Mouse (Mus musculus) intestine, embryonic 14.5 days (tissue): ENCODE measurements around the gene Mcl1. TPM values are rescaled to one million over a fixed set of nuclear protein-coding genes. Genes with fewer than 3 reads are reported as not detected.

Source experiments
- ATAC-seq: fragments of 200-750 bp; cut with Nextera tagmentation; replicated peaks from 2 replicates; pipeline ENCODE4 v1.8.0; 2017; ENCODE audit warnings: low read depth, moderate number of reproducible peaks, moderate TSS enrichment, moderate library complexity; ENCODE audit not compliant: low FRiP score, low TSS enrichment
- DNase-seq: peaks from one replicate; pipeline ENCODE4 v3.0.0-alpha.2; 2018; ENCODE audit warnings: low spot score
- H3K27ac ChIP-seq: fragments of 300-500 bp; sonication (generic); 2 replicates; pipeline ENCODE4 v1.5.1; 2014; ENCODE audit warnings: low read depth, mild to moderate bottlenecking, control low read depth
- H3K27me3 ChIP-seq: fragments of 300-500 bp; sonication (generic); replicated peaks from 2 replicates; pipeline ENCODE4 v1.6.1; 2014; ENCODE audit warnings: low read length, control low read depth; ENCODE audit not compliant: control insufficient read depth, insufficient read depth
- H3K36me3 ChIP-seq: fragments of 300-500 bp; sonication (generic); 2 replicates; pipeline ENCODE4 v1.6.1; 2014; ENCODE audit warnings: low read length, control low read depth; ENCODE audit not compliant: control insufficient read depth, insufficient read depth
- H3K4me1 ChIP-seq: fragments of 300-500 bp; sonication (generic); replicated peaks from 2 replicates; pipeline ENCODE4 v1.6.1; 2014; ENCODE audit warnings: low read length, control low read depth, mixed read lengths; ENCODE audit not compliant: control insufficient read depth, insufficient read depth
- H3K4me2 ChIP-seq: fragments of 300-500 bp; sonication (generic); 2 replicates; pipeline ENCODE4 v1.6.1; 2014; ENCODE audit warnings: low read length
- H3K4me3 ChIP-seq: fragments of 300-500 bp; sonication (generic); 2 replicates; pipeline ENCODE4 v1.5.1; 2014; ENCODE audit warnings: low read depth, low read length, control low read depth, mixed read lengths
- H3K9ac ChIP-seq: fragments of 300-500 bp; sonication (generic); 2 replicates; pipeline ENCODE4 v1.6.1; 2014; ENCODE audit warnings: mild to moderate bottlenecking, low read length
- H3K9me3 ChIP-seq: fragments of 300-500 bp; sonication (generic); 2 replicates; pipeline ENCODE4 v1.6.1; 2016; ENCODE audit warnings: low read length, control low read depth; ENCODE audit not compliant: control insufficient read depth
- WGBS: fragments of 180-500 bp; shearing (Covaris S2); extraction: QIAGEN DNeasy Blood & Tissue Kit; methylation state at CpG from one replicate; pipeline ENCODE4 v1.1.7; 2014; 5-methylcytosine and 5-hydroxymethylcytosine counted together
- polyA plus RNA-seq: library from polyadenylated mRNA; unstranded; fragments of >200 nt; fragmentation: Nextera tagmentation; extraction: Ambion mirVana; gene quantifications from 2 replicates; pipeline ENCODE4 v1.2.1, GENCODE M21; 2014

Gene Mcl1
- polyA plus RNA-seq, 1 experiment from 2014 or later: 57.5 TPM

GRCm38 (mm10) chr3:95700233-95700681 lies 41.7 kb downstream of the Mcl1 start:
- H3K4me3 ChIP-seq: no peak overlapping the region
- no peak for DNase-seq
- H3K36me3 ChIP-seq: no peaks in the 10 kb centered on the region
- no peaks in the 10 kb centered on the region for H3K27me3 ChIP-seq
- no peaks in the 10 kb centered on the region for H3K9me3 ChIP-seq
- WGBS: 66% methylated on average over 6 of the region's 6 CpGs
- no peak overlapping the region for H3K4me2 ChIP-seq
- no peak overlapping the region for H3K9ac ChIP-seq
- no peak overlapping the region for H3K27ac ChIP-seq
- H3K4me1 ChIP-seq: peaks cover 18% of the 10 kb centered on the region
- no peak for ATAC-seq

GRCm38 (mm10) chr3:95701085-95701484 lies 42.5 kb downstream of the Mcl1 start:
- Histone ChIP-seq H3K27ac (peak overlapping the region; percentile 89), H3K4me2 (no peak overlapping the region), H3K27me3 (no peaks in the 10 kb centered on the region)

GRCm38 (mm10) chr3:95701877-95702540 lies 43.4 kb downstream of the Mcl1 start:
- H3K27ac ChIP-seq: peak overlapping the region; percentile 89
- no peaks in the 10 kb centered on the region for H3K36me3 ChIP-seq
- ATAC-seq (peak; percentile 95), DNase-seq (peak; percentile 94)
- peak overlapping the region; percentile 28 for H3K4me3 ChIP-seq
- no peaks in the 10 kb centered on the region for H3K9me3 ChIP-seq
- peak overlapping the region; percentile 43 for H3K9ac ChIP-seq
- WGBS: 4% methylated on average over 24 of the region's 24 CpGs
- H3K27me3 ChIP-seq: no peaks in the 10 kb centered on the region
- H3K4me1 ChIP-seq: peaks cover 14% of the 10 kb centered on the region
- H3K4me2 ChIP-seq: peak overlapping the region; percentile 59

More at GRCm38 (mm10) chr3:95701085-95701484, 42.5 kb downstream of the Mcl1 start:
- Histone ChIP-seq H3K36me3 (no peaks in the 10 kb centered on the region), H3K4me1 (peaks cover 18% of the 10 kb centered on the region), H3K9ac (no peak overlapping the region), H3K4me3 (no peak overlapping the region), H3K9me3 (no peaks in the 10 kb centered on the region)
- 69% methylated on average over 2 of the region's 2 CpGs for WGBS
- ATAC-seq (no peak), DNase-seq (no peak)

GRCm38 (mm10) chr3:95703276-95703675 lies 44.7 kb downstream of the Mcl1 start:
- no peak overlapping the region for H3K4me2 ChIP-seq
- DNase-seq (no peak), ATAC-seq (no peak)
- WGBS: 86% methylated on average over 3 of the region's 3 CpGs
- peaks cover 14% of the 10 kb centered on the region for H3K4me1 ChIP-seq
- H3K9me3 ChIP-seq: no peaks in the 10 kb centered on the region
- H3K36me3 ChIP-seq: no peaks in the 10 kb centered on the region
- H3K27me3 ChIP-seq: no peaks in the 10 kb centered on the region
- H3K4me3 ChIP-seq: no peak overlapping the region
- no peak overlapping the region for H3K9ac ChIP-seq
- H3K27ac ChIP-seq: no peak overlapping the region

GRCm38 (mm10) chr3:95704612-95705011 lies 46.0 kb downstream of the Mcl1 start:
- H3K27me3 ChIP-seq: no peaks in the 10 kb centered on the region
- H3K27ac ChIP-seq: no peak overlapping the region
- DNase-seq (no peak), ATAC-seq (no peak)
- no peak overlapping the region for H3K4me3 ChIP-seq
- H3K4me2 ChIP-seq: no peak overlapping the region
- peaks cover 14% of the 10 kb centered on the region for H3K4me1 ChIP-seq
- H3K36me3 ChIP-seq: no peaks in the 10 kb centered on the region
- WGBS: 84% methylated on average over 4 of the region's 4 CpGs
- no peak overlapping the region for H3K9ac ChIP-seq
- no peaks in the 10 kb centered on the region for H3K9me3 ChIP-seq

GRCm38 (mm10) chr3:95706273-95706672 lies 47.7 kb downstream of the Mcl1 start:
- H3K9me3 ChIP-seq: no peaks in the 10 kb centered on the region
- H3K4me1 ChIP-seq: peaks cover 5% of the 10 kb centered on the region
- no peaks in the 10 kb centered on the region for H3K36me3 ChIP-seq
- DNase-seq: no peak
- no peaks in the 10 kb centered on the region for H3K27me3 ChIP-seq
- H3K27ac ChIP-seq: no peak overlapping the region
- 93% methylated on average over 4 of the region's 4 CpGs for WGBS
- ATAC-seq: no peak
- no peak overlapping the region for H3K4me2 ChIP-seq
- no peak overlapping the region for H3K4me3 ChIP-seq
- H3K9ac ChIP-seq: no peak overlapping the region

- H3K4me2 ChIP-seq: no peak overlapping the region
- no peaks in the 10 kb centered on the region for H3K4me1 ChIP-seq
- no peaks in the 10 kb centered on the region for H3K27me3 ChIP-seq
- H3K9me3 ChIP-seq: no peaks in the 10 kb centered on the region
- WGBS: 88% methylated on average over 7 of the region's 7 CpGs
- no peak for ATAC-seq
- no peak overlapping the region for H3K9ac ChIP-seq
- no peak overlapping the region for H3K4me3 ChIP-seq
- DNase-seq: no peak
- no peaks in the 10 kb centered on the region for H3K36me3 ChIP-seq
- no peak overlapping the region for H3K27ac ChIP-seq
Measured at GRCm38 (mm10) chr3:95707497-95707896, 48.9 kb downstream of the Mcl1 start.

GRCm38 (mm10) chr3:95709044-95709443 lies 50.5 kb downstream of the Mcl1 start:
- no peaks in the 10 kb centered on the region for H3K36me3 ChIP-seq
- DNase-seq: no peak
- H3K27ac ChIP-seq: no peak overlapping the region
- ATAC-seq: no peak
- no peak overlapping the region for H3K9ac ChIP-seq
- no peaks in the 10 kb centered on the region for H3K4me1 ChIP-seq
- no peaks in the 10 kb centered on the region for H3K9me3 ChIP-seq
- WGBS: 84% methylated on average over 4 of the region's 4 CpGs
- no peak overlapping the region for H3K4me3 ChIP-seq
- no peaks in the 10 kb centered on the region for H3K27me3 ChIP-seq
- H3K4me2 ChIP-seq: no peak overlapping the region

GRCm38 (mm10) chr3:95709967-95710366 lies 51.4 kb downstream of the Mcl1 start:
- no peaks in the 10 kb centered on the region for H3K27me3 ChIP-seq
- H3K27ac ChIP-seq: no peak overlapping the region
- no peak overlapping the region for H3K4me3 ChIP-seq
- no peaks in the 10 kb centered on the region for H3K4me1 ChIP-seq
- H3K4me2 ChIP-seq: no peak overlapping the region
- H3K9ac ChIP-seq: no peak overlapping the region
- no peaks in the 10 kb centered on the region for H3K36me3 ChIP-seq
- no peaks in the 10 kb centered on the region for H3K9me3 ChIP-seq
- DNase-seq (no peak), ATAC-seq (no peak)
